Mouse (Mus musculus): ENCODE measurements at regions not wholly inside any gene's neighbourhood (a gene's known extent, or its start where the extent isn't known, plus 50 kb on each side); places are given as distances from the start of the nearest gene placed in this dataset.

- Histone ChIP-seq H3K27ac (replicated peaks; ENCODE audit: low read depth, low read length) (no peak overlapping the region), H3K36me3 (ENCODE audit: control insufficient read depth, insufficient read depth, low read length) (no peaks in the 10 kb centered on the region), H3K9me3 (ENCODE audit: control insufficient read depth, low read length) (no peaks in the 10 kb centered on the region), H3K9ac (ENCODE audit: low read depth, low read length, severe bottlenecking) (no peak overlapping the region), H3K4me1 (ENCODE audit: control insufficient read depth, insufficient read depth, low read length) (peaks cover 16% of the 10 kb centered on the region), H3K27me3 (ENCODE audit: control insufficient read depth, insufficient read depth, low read length) (no peaks in the 10 kb centered on the region), H3K4me3 (replicated peaks; ENCODE audit: low read length) (no peak overlapping the region), H3K4me2 (replicated peaks; ENCODE audit: low read depth, low read length, severe bottlenecking) (no peak overlapping the region)
- no peak for TF ChIP-seq POLR2A (IDR thresholded peaks at IDR 0.05; ENCODE audit: borderline replicate concordance, extremely low read depth, insufficient read depth, insufficient read length)
- DNase-seq (ENCODE audit: low spot score) (no peak), ATAC-seq (ENCODE audit: low FRiP score, low read depth) (no peak)
- WGBS, result 87% methylated on average over 1 of the region's 1 CpGs
Observed at GRCm38 (mm10) chr2:71605606-71606005, 59.1 kb upstream of the Dlx2 start.

DNA sequence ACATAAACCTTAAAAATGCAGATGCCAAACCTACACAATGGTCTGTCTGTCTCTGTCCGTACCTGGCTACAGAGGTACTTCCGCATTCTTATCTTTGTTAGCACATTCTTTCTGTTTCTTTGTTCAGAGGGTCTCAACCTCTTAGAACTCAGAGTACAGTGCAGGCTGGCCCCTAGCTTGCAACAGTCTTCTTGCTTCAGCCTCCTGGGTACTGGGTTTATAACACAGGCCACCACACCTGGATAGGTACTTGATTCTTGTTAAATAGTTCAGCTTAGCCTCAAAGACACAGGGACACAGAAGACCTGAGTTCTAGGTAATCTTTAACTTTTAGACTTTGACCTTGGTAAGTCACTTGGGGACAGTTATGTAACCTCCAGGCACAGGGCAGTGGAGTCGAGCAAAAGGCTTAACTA, 60.5 kb upstream of the Dlx2 start:
- Histone ChIP-seq H3K4me1 (ENCODE audit: control insufficient read depth, insufficient read depth, low read length) (peaks cover 16% of the 10 kb centered on the region), H3K4me3 (replicated peaks; ENCODE audit: low read length) (no peak overlapping the region), H3K27me3 (ENCODE audit: control insufficient read depth, insufficient read depth, low read length) (no peaks in the 10 kb centered on the region), H3K4me2 (replicated peaks; ENCODE audit: low read depth, low read length, severe bottlenecking) (no peak overlapping the region), H3K9me3 (ENCODE audit: control insufficient read depth, low read length) (no peaks in the 10 kb centered on the region), H3K9ac (ENCODE audit: low read depth, low read length, severe bottlenecking) (no peak overlapping the region), H3K36me3 (ENCODE audit: control insufficient read depth, insufficient read depth, low read length) (no peaks in the 10 kb centered on the region), H3K27ac (replicated peaks; ENCODE audit: low read depth, low read length) (no peak overlapping the region)
- TF ChIP-seq POLR2A (IDR thresholded peaks at IDR 0.05; ENCODE audit: borderline replicate concordance, extremely low read depth, insufficient read depth, insufficient read length), result no peak
- DNase-seq (ENCODE audit: low spot score) (no peak), ATAC-seq (ENCODE audit: low FRiP score, low read depth) (no peak)
- WGBS, result 82% methylated on average over 3 of the region's 3 CpGs

GRCm38 (mm10) chr2:71613216-71613615, 66.7 kb upstream of the Dlx2 start:
- Histone ChIP-seq H3K36me3 (ENCODE audit: control insufficient read depth, insufficient read depth, low read length) (no peaks in the 10 kb centered on the region), H3K27ac (replicated peaks; ENCODE audit: low read depth, low read length) (no peak overlapping the region), H3K9me3 (ENCODE audit: control insufficient read depth, low read length) (no peaks in the 10 kb centered on the region), H3K4me2 (replicated peaks; ENCODE audit: low read depth, low read length, severe bottlenecking) (no peak overlapping the region), H3K27me3 (ENCODE audit: control insufficient read depth, insufficient read depth, low read length) (no peaks in the 10 kb centered on the region; the same call in 1 of the 2 replicates), H3K4me1 (ENCODE audit: control insufficient read depth, insufficient read depth, low read length) (peaks cover 14% of the 10 kb centered on the region; the same call in 1 of the 2 replicates), H3K9ac (ENCODE audit: low read depth, low read length, severe bottlenecking) (no peak overlapping the region), H3K4me3 (replicated peaks; ENCODE audit: low read length) (no peak overlapping the region)
- ATAC-seq (ENCODE audit: low FRiP score, low read depth) (no peak), DNase-seq (ENCODE audit: low spot score) (no peak)
- WGBS, result 51% methylated on average over 2 of the region's 2 CpGs
- no peak for TF ChIP-seq POLR2A (IDR thresholded peaks at IDR 0.05; ENCODE audit: borderline replicate concordance, extremely low read depth, insufficient read depth, insufficient read length)

DNA sequence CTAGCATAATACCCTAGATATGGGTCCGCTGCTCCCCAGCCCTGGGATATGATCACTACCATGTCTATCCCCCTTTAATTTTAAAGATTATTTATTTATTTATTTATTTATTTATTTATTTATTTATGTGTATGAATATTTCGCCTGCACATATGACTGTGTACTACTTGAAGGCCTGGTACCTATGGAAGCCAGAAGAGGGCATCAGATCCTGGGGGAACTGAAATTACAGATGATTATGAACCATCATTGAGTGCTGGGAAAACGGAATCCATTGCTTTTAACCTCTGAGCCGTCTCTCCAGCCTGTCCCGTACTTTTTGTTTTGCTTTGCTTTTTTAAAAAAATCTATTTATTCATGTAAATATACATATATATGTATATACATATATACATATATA, 70.0 kb upstream of the Dlx2 start:
- DNase-seq (ENCODE audit: low spot score) (no peak), ATAC-seq (ENCODE audit: low FRiP score, low read depth) (no peak)
- H3K9me3 ChIP-seq (ENCODE audit: control insufficient read depth, low read length), result no peaks in the 10 kb centered on the region
- H3K4me1 ChIP-seq (ENCODE audit: control insufficient read depth, insufficient read depth, low read length), result peaks cover 6% of the 10 kb centered on the region; the same call in 1 of the 2 replicates
- no peak overlapping the region for H3K27ac ChIP-seq (replicated peaks; ENCODE audit: low read depth, low read length)
- H3K27me3 ChIP-seq (ENCODE audit: control insufficient read depth, insufficient read depth, low read length), result no peaks in the 10 kb centered on the region; the same call in 1 of the 2 replicates
- TF ChIP-seq POLR2A (IDR thresholded peaks at IDR 0.05; ENCODE audit: borderline replicate concordance, extremely low read depth, insufficient read depth, insufficient read length), result no peak
- H3K9ac ChIP-seq (ENCODE audit: low read depth, low read length, severe bottlenecking), result no peak overlapping the region
- H3K36me3 ChIP-seq (ENCODE audit: control insufficient read depth, insufficient read depth, low read length), result no peaks in the 10 kb centered on the region
- 88% methylated on average over 5 of the region's 5 CpGs for WGBS
- no peak overlapping the region for H3K4me3 ChIP-seq (replicated peaks; ENCODE audit: low read length)
- no peak overlapping the region for H3K4me2 ChIP-seq (replicated peaks; ENCODE audit: low read depth, low read length, severe bottlenecking)

- Histone ChIP-seq H3K4me1 (ENCODE audit: control insufficient read depth, insufficient read depth, low read length) (no peaks in the 10 kb centered on the region), H3K9ac (ENCODE audit: low read depth, low read length, severe bottlenecking) (no peak overlapping the region), H3K27me3 (ENCODE audit: control insufficient read depth, insufficient read depth, low read length) (no peaks in the 10 kb centered on the region), H3K4me2 (replicated peaks; ENCODE audit: low read depth, low read length, severe bottlenecking) (no peak overlapping the region), H3K27ac (replicated peaks; ENCODE audit: low read depth, low read length) (no peak overlapping the region), H3K4me3 (replicated peaks; ENCODE audit: low read length) (no peak overlapping the region), H3K36me3 (ENCODE audit: control insufficient read depth, insufficient read depth, low read length) (no peaks in the 10 kb centered on the region), H3K9me3 (ENCODE audit: control insufficient read depth, low read length) (no peaks in the 10 kb centered on the region)
- no peak for ATAC-seq (ENCODE audit: low FRiP score, low read depth)
- TF ChIP-seq POLR2A (IDR thresholded peaks at IDR 0.05; ENCODE audit: borderline replicate concordance, extremely low read depth, insufficient read depth, insufficient read length), result no peak
- 94% methylated on average over 2 of the region's 2 CpGs for WGBS
- no peak for DNase-seq (ENCODE audit: low spot score)
Observed at GRCm38 (mm10) chr2:71621458-71621857, 74.9 kb upstream of the Dlx2 start.

All from limb, embryonic 14.5 days (tissue).